Mouse (Mus musculus): ENCODE results near the gene Cldn13. TPM values are rescaled to one million over a fixed set of nuclear protein-coding genes. Genes with fewer than 3 reads are reported as not detected.

Gene Cldn13
- polyA plus RNA-seq, 1 experiment: 35.1 TPM

DNA sequence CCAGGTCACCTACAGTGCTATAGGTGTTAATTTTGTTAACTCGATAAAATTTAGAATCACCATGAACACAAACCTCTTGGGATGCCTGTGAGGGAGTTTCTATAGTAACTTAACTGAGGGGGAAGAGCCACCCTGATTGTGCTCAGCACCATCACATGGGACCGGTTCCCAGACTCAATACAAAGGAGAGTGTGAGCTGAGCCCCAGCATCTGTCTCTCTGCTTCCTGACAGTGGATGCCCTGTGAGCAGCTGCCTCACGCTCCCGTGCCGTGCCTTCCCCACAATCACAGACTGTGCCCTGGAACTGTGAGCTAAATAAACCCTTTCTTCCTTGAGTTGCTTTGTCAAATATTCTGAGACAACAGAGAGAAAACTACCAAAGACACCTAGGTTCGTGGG lies 7.8 kb upstream of the Cldn13 start:
- no peak for TF ChIP-seq CTCF (IDR thresholded peaks at IDR 0.05; ENCODE audit: extremely low read depth, insufficient read depth, insufficient read length, insufficient replicate concordance)
- no peak for TF ChIP-seq POLR2A (IDR thresholded peaks at IDR 0.05; ENCODE audit: low read depth, low read length)
- Histone ChIP-seq H3K4me1 (ENCODE audit: control insufficient read depth, insufficient read depth, insufficient read length) (no peaks in the 10 kb centered on the region), H3K27ac (ENCODE audit: insufficient read depth, low read length) (no peak overlapping the region), H3K36me3 (ENCODE audit: control insufficient read depth, insufficient read depth, low read length) (no peaks in the 10 kb centered on the region), H3K27me3 (ENCODE audit: control insufficient read depth, insufficient read depth, low read length) (no peaks in the 10 kb centered on the region), H3K4me3 (ENCODE audit: extremely low read depth, insufficient read depth, insufficient read length) (no peak overlapping the region)
- 77% methylated on average over 6 of the region's 6 CpGs for WGBS
- DNase-seq (ENCODE audit: low read depth in 1 of 2, low spot score in 2 of 2): no peak

DNA sequence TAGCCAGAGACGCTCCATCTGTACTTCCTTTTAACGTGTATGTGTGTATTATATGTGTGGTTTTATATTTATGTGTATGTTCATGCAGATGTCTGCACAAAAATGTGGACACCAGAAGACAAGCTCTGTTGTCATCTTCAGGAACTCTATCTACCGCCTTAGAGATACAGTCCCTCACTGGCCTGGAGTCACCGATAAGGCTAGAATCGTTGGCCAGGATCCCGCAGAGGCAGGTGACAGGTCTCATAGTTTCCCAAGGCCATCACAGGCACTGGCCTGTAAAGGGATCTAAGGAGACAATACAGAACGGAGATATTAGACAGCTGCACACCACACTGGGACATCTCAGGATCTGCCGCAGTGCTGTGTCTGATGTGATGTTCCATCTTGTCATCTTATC lies 5.8 kb upstream of the Cldn13 start:
- Histone ChIP-seq H3K4me3 (ENCODE audit: extremely low read depth, insufficient read depth, insufficient read length) (no peak overlapping the region), H3K4me1 (ENCODE audit: control insufficient read depth, insufficient read depth, insufficient read length) (no peaks in the 10 kb centered on the region), H3K36me3 (ENCODE audit: control insufficient read depth, insufficient read depth, low read length) (no peaks in the 10 kb centered on the region), H3K27me3 (ENCODE audit: control insufficient read depth, insufficient read depth, low read length) (no peaks in the 10 kb centered on the region), H3K27ac (ENCODE audit: insufficient read depth, low read length) (no peak overlapping the region)
- WGBS: 76% methylated on average over 8 of the region's 8 CpGs
- DNase-seq (ENCODE audit: low read depth in 1 of 2, low spot score in 2 of 2): no peak
- TF ChIP-seq POLR2A (IDR thresholded peaks at IDR 0.05; ENCODE audit: low read depth, low read length): no peak
- no peak for TF ChIP-seq CTCF (IDR thresholded peaks at IDR 0.05; ENCODE audit: extremely low read depth, insufficient read depth, insufficient read length, insufficient replicate concordance)

DNA sequence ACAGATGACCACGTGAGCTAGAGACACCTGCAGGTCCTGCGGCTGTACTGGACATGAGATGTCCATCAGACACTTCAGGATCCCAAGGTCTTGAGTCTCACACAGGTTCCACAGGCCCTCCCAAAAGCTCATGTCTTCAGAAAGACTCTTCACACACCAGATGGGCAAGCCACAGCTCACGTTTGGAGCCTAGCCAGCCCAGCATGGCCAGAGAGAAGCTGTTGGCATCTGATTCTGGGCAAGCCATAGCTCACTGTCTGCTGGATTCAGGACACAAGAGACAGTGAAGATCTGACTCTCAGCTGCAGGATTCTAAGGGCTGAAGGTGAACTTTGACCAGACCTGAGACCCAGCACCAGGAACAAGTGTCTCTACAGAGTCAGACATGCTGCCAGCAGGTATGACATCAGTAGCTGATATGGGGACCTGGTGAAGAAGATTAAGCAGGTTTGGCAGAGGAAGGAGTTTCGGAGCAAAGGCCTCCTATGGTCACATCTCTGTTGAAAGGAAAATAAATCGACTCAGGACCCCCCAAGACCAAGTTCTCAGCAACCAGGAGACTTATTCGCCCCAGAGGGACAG lies 4.9 kb upstream of the Cldn13 start:
- no peak for DNase-seq (ENCODE audit: low read depth in 1 of 2, low spot score in 2 of 2)
- H3K4me1 ChIP-seq (ENCODE audit: control insufficient read depth, insufficient read depth, insufficient read length): no peaks in the 10 kb centered on the region
- no peaks in the 10 kb centered on the region for H3K27me3 ChIP-seq (ENCODE audit: control insufficient read depth, insufficient read depth, low read length)
- no peaks in the 10 kb centered on the region for H3K36me3 ChIP-seq (ENCODE audit: control insufficient read depth, insufficient read depth, low read length)
- no peak for TF ChIP-seq POLR2A (IDR thresholded peaks at IDR 0.05; ENCODE audit: low read depth, low read length)
- TF ChIP-seq CTCF (IDR thresholded peaks at IDR 0.05; ENCODE audit: extremely low read depth, insufficient read depth, insufficient read length, insufficient replicate concordance): no peak
- H3K27ac ChIP-seq (ENCODE audit: insufficient read depth, low read length): peak overlapping the region; percentile 49; the same call in 1 of the 2 replicates
- no peak overlapping the region for H3K4me3 ChIP-seq (ENCODE audit: extremely low read depth, insufficient read depth, insufficient read length)
- WGBS: 72% methylated on average over 6 of the region's 6 CpGs

DNA sequence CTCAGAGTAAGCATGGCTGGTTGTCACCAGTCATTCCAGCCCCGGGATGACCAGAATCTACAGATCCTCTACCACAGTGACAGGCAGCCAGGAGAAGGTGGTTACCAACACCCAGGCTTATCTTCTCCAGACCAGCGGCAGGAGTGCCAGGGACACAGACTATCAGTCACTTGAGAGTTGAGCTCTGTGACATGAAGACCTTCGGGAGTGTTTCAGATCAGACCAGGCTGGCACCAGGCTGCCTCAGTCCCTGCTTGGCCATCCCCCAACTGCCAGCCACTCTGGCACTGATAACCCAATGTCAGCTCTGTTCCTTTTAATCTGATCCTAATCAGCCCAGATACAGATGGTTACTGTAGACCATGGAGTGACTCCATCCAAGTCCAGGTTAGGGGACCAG lies 3.8 kb upstream of the Cldn13 start:
- Histone ChIP-seq H3K27me3 (ENCODE audit: control insufficient read depth, insufficient read depth, low read length) (no peaks in the 10 kb centered on the region), H3K27ac (ENCODE audit: insufficient read depth, low read length) (peak overlapping the region; percentile 49; the same call in 1 of the 2 replicates), H3K4me3 (ENCODE audit: extremely low read depth, insufficient read depth, insufficient read length) (no peak overlapping the region), H3K36me3 (ENCODE audit: control insufficient read depth, insufficient read depth, low read length) (no peaks in the 10 kb centered on the region), H3K4me1 (ENCODE audit: control insufficient read depth, insufficient read depth, insufficient read length) (no peaks in the 10 kb centered on the region)
- DNase-seq (ENCODE audit: low read depth in 1 of 2, low spot score in 2 of 2): no peak
- WGBS: 85% methylated on average over 3 of the region's 3 CpGs
- TF ChIP-seq CTCF (IDR thresholded peaks at IDR 0.05; ENCODE audit: extremely low read depth, insufficient read depth, insufficient read length, insufficient replicate concordance) (no peak), POLR2A (IDR thresholded peaks at IDR 0.05; ENCODE audit: low read depth, low read length) (no peak)

DNA sequence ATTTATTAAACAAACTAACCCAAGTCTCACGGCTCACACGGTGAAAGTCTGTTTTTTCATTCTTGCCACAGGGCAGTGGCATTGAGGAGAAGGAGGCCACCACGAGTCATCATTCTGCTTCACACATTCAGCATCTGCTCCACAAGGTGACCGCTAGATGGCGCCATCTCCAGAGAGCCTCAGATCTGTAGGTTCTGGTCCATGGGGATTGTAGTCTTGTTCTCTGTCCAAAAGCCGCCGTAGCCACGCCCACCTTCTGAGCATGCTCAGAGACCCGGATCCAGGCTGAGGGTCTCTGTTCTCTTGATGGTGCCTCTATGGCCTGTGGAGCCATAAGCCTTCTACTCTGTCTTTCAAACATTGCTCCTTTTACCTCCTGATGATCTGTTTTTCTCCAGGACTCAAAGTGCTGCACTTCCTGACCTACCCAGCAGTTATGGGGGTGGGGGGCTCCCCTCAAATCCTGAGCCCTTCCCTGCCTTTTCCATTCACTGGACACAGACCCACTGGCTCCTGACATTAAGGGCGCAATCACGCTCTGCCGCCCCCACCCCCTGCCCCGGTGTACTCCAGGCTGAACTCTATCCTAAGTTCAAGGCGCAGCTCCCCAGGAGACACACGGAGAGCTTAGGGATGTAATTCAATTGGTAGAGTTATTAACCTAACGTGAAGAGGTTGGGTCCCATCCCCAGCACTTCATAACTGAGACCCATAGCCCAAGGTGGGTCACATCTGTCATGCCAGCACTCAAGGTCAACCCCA lies 2.9 kb upstream of the Cldn13 start:
- Histone ChIP-seq H3K4me1 (ENCODE audit: control insufficient read depth, insufficient read depth, insufficient read length) (no peaks in the 10 kb centered on the region), H3K36me3 (ENCODE audit: control insufficient read depth, insufficient read depth, low read length) (no peaks in the 10 kb centered on the region), H3K4me3 (ENCODE audit: extremely low read depth, insufficient read depth, insufficient read length) (no peak overlapping the region), H3K27ac (ENCODE audit: insufficient read depth, low read length) (peak overlapping the region; percentile 10; the same call in 1 of the 2 replicates), H3K27me3 (ENCODE audit: control insufficient read depth, insufficient read depth, low read length) (no peaks in the 10 kb centered on the region)
- TF ChIP-seq CTCF (IDR thresholded peaks at IDR 0.05; ENCODE audit: extremely low read depth, insufficient read depth, insufficient read length, insufficient replicate concordance) (peak; percentile 56; the same call in 1 of the 2 replicates), POLR2A (IDR thresholded peaks at IDR 0.05; ENCODE audit: low read depth, low read length) (no peak)
- WGBS: 47% methylated on average over 16 of the region's 16 CpGs
- peak in 1 of 2 experiments; percentile 35 for DNase-seq (ENCODE audit: low read depth in 1 of 2, low spot score in 2 of 2)

DNA sequence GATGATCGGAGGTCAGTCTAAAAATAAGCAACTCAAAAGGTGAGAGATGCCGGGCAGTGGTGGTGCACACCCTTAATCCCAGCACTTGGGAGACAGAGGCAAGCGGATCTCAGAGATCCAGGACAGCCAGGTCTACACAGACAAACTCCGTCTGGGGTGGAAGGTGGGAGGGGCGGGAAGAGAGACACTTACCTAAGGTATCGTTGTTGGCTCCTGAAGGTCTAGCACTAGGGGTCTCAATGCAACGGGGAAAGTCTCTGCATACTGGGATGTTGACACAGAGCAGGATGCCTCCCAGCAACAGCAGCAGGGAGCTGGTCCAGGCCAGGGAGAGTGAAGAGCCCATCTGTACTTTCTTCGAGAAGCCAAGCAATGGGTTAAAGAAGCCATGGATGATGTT lies 816 bp downstream of the Cldn13 start:
- DNase-seq (ENCODE audit: low read depth in 1 of 2, low spot score in 2 of 2): no peak
- WGBS: 78% methylated on average over 8 of the region's 8 CpGs
- H3K27ac ChIP-seq (ENCODE audit: insufficient read depth, low read length): peak overlapping the region; percentile 53; the same call in 1 of the 2 replicates
- no peaks in the 10 kb centered on the region for H3K36me3 ChIP-seq (ENCODE audit: control insufficient read depth, insufficient read depth, low read length)
- TF ChIP-seq CTCF (IDR thresholded peaks at IDR 0.05; ENCODE audit: extremely low read depth, insufficient read depth, insufficient read length, insufficient replicate concordance): no peak
- no peak for TF ChIP-seq POLR2A (IDR thresholded peaks at IDR 0.05; ENCODE audit: low read depth, low read length)
- no peaks in the 10 kb centered on the region for H3K27me3 ChIP-seq (ENCODE audit: control insufficient read depth, insufficient read depth, low read length)
- no peaks in the 10 kb centered on the region for H3K4me1 ChIP-seq (ENCODE audit: control insufficient read depth, insufficient read depth, insufficient read length)
- H3K4me3 ChIP-seq (ENCODE audit: extremely low read depth, insufficient read depth, insufficient read length): peak overlapping the region; percentile 6

DNA sequence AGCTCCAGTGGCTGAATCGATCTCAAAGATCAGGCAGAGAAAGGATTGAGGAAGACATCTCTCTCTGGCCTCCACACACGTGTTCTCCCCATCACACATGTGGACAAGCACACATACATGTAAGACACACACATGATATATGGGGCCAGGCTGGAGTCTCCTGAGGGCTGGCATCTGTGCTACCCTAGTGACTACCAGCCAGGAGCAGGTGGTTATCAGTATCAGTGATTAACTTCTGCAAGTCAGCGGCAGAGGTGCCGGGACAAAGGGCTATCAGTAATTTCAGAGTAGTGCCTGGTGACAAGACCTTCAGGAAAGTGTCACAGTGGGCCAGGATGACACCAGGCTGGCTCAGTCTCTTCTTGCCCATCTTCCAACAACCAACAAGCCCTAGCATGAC lies 1.6 kb downstream of the Cldn13 start:
- H3K27ac ChIP-seq (ENCODE audit: insufficient read depth, low read length): peak overlapping the region; percentile 53; the same call in 1 of the 2 replicates
- WGBS: 69% methylated on average over 4 of the region's 4 CpGs
- DNase-seq (ENCODE audit: low read depth in 1 of 2, low spot score in 2 of 2): no peak
- no peaks in the 10 kb centered on the region for H3K27me3 ChIP-seq (ENCODE audit: control insufficient read depth, insufficient read depth, low read length)
- TF ChIP-seq POLR2A (IDR thresholded peaks at IDR 0.05; ENCODE audit: low read depth, low read length): no peak
- no peak for TF ChIP-seq CTCF (IDR thresholded peaks at IDR 0.05; ENCODE audit: extremely low read depth, insufficient read depth, insufficient read length, insufficient replicate concordance)
- peak overlapping the region; percentile 19; the same call in 1 of the 2 replicates for H3K4me3 ChIP-seq (ENCODE audit: extremely low read depth, insufficient read depth, insufficient read length)
- H3K4me1 ChIP-seq (ENCODE audit: control insufficient read depth, insufficient read depth, insufficient read length): no peaks in the 10 kb centered on the region
- no peaks in the 10 kb centered on the region for H3K36me3 ChIP-seq (ENCODE audit: control insufficient read depth, insufficient read depth, low read length)

Measured in spleen, adult 2 months (tissue).